Mouse (Mus musculus): Measurements from ENCODE around the gene Prss22. TPM values are rescaled to one million over a fixed set of nuclear protein-coding genes. Genes with fewer than 3 reads are reported as not detected.

Gene Prss22
- total RNA-seq, 1 experiment, result 0.85 TPM

DNA sequence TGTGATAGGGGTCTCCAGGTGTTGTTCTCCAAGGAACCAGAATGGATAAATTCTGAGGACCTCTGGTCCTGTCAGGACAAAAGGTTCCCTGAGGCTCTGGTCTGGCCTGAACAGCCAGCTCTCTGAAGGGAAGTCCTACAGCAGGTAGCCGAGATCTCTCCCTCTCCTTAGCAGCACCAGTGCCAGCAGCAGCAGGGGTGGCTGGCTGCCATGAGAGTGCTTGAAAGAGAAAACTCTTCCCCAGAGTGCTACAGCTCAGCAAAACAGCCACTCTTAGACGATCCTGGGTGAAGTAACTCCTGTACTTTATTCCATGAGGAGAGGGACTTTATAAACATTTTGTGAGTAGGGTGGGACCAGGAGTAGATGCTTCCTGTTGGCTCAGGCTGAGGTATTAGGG, 8.1 kb downstream of the Prss22 start:
- Histone ChIP-seq H3K27ac (ENCODE audit: insufficient read depth, low read depth, low read length, poor library complexity, severe bottlenecking) (no peak overlapping the region), H3K4me3 (ENCODE audit: insufficient read depth in 1 of 2, low read depth in 1 of 2, low read length in 2 of 2, poor library complexity in 1 of 2, severe bottlenecking in 1 of 2) (no peak overlapping the region), H3K4me1 (ENCODE audit: control insufficient read depth in 2 of 2, insufficient read depth in 2 of 2, low read length in 2 of 2, poor library complexity in 1 of 2) (peaks cover 0 to 14% of the 10 kb centered on the region in 2 experiments; a peak in 2 of 4 replicates), H3K36me3 (ENCODE audit: control insufficient read depth, insufficient read depth, low read length, poor library complexity, severe bottlenecking) (no peaks in the 10 kb centered on the region), H3K9me3 (ENCODE audit: control insufficient read depth, insufficient read depth, low read depth, low read length) (no peaks in the 10 kb centered on the region), H3K9ac (ENCODE audit: insufficient read depth, low read depth, low read length, poor library complexity, severe bottlenecking) (no peak overlapping the region)
- TF ChIP-seq HCFC1 (IDR thresholded peaks at IDR 0.05; ENCODE audit: borderline replicate concordance, insufficient read depth, low read length) (no peak), ZC3H11A (IDR thresholded peaks at IDR 0.05; ENCODE audit: borderline replicate concordance, low read depth, low read length) (no peak), CHD2 (IDR thresholded peaks at IDR 0.05; ENCODE audit: low read depth, low read length) (no peak), ZNF384 (IDR thresholded peaks at IDR 0.05; ENCODE audit: low read depth, low read length) (no peak), MAFK (IDR thresholded peaks at IDR 0.05; ENCODE audit: insufficient read depth, low read depth, low read length) (no peak)
- in situ Hi-C loops (cut with MboI; ENCODE audit: low sequenced_read_pairs in 2 of 2, unreplicated experiment in 2 of 2), result no loop called here
- no peak for DNase-seq (ENCODE audit: low read depth, low spot score)

DNA sequence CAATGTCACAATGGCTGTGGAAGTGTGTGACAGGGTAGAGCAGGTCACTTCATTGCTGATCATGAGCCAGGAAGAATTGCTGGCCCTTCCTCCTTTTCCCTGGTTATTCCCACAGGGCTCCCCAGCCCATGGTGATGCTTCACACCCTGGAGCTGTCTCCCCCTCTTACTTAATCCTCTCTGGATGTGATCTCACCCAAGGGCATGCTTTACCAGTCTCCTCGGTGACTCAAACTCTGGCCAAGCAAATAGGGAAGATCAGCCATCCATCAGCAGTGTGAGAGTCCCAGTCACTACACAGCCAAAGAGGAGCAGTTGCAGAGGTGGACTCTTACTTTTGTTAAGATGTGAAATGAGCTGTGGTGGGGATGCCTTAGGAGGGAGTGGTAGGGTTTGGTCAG, 12.9 kb downstream of the Prss22 start:
- Histone ChIP-seq H3K4me3 (ENCODE audit: insufficient read depth in 1 of 2, low read depth in 1 of 2, low read length in 2 of 2, poor library complexity in 1 of 2, severe bottlenecking in 1 of 2) (no peak overlapping the region), H3K27ac (ENCODE audit: insufficient read depth, low read depth, low read length, poor library complexity, severe bottlenecking) (no peak overlapping the region), H3K9me3 (ENCODE audit: control insufficient read depth, insufficient read depth, low read depth, low read length) (no peaks in the 10 kb centered on the region), H3K36me3 (ENCODE audit: control insufficient read depth, insufficient read depth, low read length, poor library complexity, severe bottlenecking) (no peaks in the 10 kb centered on the region), H3K9ac (ENCODE audit: insufficient read depth, low read depth, low read length, poor library complexity, severe bottlenecking) (no peak overlapping the region), H3K4me1 (ENCODE audit: control insufficient read depth in 2 of 2, insufficient read depth in 2 of 2, low read length in 2 of 2, poor library complexity in 1 of 2) (peaks cover 0 to 6% of the 10 kb centered on the region in 2 experiments; a peak in 1 of 4 replicates)
- TF ChIP-seq HCFC1 (IDR thresholded peaks at IDR 0.05; ENCODE audit: borderline replicate concordance, insufficient read depth, low read length) (no peak), CHD2 (IDR thresholded peaks at IDR 0.05; ENCODE audit: low read depth, low read length) (no peak), MAFK (IDR thresholded peaks at IDR 0.05; ENCODE audit: insufficient read depth, low read depth, low read length) (no peak), ZNF384 (IDR thresholded peaks at IDR 0.05; ENCODE audit: low read depth, low read length) (no peak), ZC3H11A (IDR thresholded peaks at IDR 0.05; ENCODE audit: borderline replicate concordance, low read depth, low read length) (no peak)
- in situ Hi-C loops (cut with MboI; ENCODE audit: low sequenced_read_pairs in 2 of 2, unreplicated experiment in 2 of 2), result no loop called here
- DNase-seq (ENCODE audit: low read depth, low spot score), result no peak

DNA sequence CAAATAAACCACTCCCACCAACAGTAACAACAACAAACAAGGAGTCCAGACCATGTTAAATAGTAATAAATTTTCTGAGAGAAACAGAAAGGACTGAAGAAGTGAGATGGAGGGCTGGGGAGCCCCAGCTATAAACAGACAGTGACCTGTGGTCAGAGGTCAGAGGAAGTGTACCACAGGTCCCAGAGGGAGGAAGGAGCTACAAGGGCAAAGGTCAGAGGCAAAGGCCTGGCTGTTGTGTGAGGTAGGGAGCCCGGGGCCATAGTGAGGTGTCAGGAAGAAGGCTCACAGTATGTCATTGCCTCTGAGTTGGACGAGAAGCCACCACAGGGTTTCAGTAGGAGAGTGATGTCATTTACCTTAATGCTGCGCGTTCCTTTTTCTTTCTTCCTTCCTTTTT, 15.0 kb downstream of the Prss22 start:
- Histone ChIP-seq H3K4me1 (ENCODE audit: control insufficient read depth in 2 of 2, insufficient read depth in 2 of 2, low read length in 2 of 2, poor library complexity in 1 of 2) (peaks cover 0 to 14% of the 10 kb centered on the region in 2 experiments; a peak in 1 of 4 replicates), H3K9me3 (ENCODE audit: control insufficient read depth, insufficient read depth, low read depth, low read length) (no peaks in the 10 kb centered on the region), H3K4me3 (ENCODE audit: insufficient read depth in 1 of 2, low read depth in 1 of 2, low read length in 2 of 2, poor library complexity in 1 of 2, severe bottlenecking in 1 of 2) (no peak overlapping the region), H3K36me3 (ENCODE audit: control insufficient read depth, insufficient read depth, low read length, poor library complexity, severe bottlenecking) (no peaks in the 10 kb centered on the region), H3K27ac (ENCODE audit: insufficient read depth, low read depth, low read length, poor library complexity, severe bottlenecking) (no peak overlapping the region), H3K9ac (ENCODE audit: insufficient read depth, low read depth, low read length, poor library complexity, severe bottlenecking) (no peak overlapping the region)
- in situ Hi-C loops (cut with MboI; ENCODE audit: low sequenced_read_pairs in 2 of 2, unreplicated experiment in 2 of 2), result no loop called here
- TF ChIP-seq MAFK (IDR thresholded peaks at IDR 0.05; ENCODE audit: insufficient read depth, low read depth, low read length) (no peak), ZNF384 (IDR thresholded peaks at IDR 0.05; ENCODE audit: low read depth, low read length) (no peak), HCFC1 (IDR thresholded peaks at IDR 0.05; ENCODE audit: borderline replicate concordance, insufficient read depth, low read length) (no peak), ZC3H11A (IDR thresholded peaks at IDR 0.05; ENCODE audit: borderline replicate concordance, low read depth, low read length) (no peak), CHD2 (IDR thresholded peaks at IDR 0.05; ENCODE audit: low read depth, low read length) (no peak)
- DNase-seq (ENCODE audit: low read depth, low spot score), result no peak

DNA sequence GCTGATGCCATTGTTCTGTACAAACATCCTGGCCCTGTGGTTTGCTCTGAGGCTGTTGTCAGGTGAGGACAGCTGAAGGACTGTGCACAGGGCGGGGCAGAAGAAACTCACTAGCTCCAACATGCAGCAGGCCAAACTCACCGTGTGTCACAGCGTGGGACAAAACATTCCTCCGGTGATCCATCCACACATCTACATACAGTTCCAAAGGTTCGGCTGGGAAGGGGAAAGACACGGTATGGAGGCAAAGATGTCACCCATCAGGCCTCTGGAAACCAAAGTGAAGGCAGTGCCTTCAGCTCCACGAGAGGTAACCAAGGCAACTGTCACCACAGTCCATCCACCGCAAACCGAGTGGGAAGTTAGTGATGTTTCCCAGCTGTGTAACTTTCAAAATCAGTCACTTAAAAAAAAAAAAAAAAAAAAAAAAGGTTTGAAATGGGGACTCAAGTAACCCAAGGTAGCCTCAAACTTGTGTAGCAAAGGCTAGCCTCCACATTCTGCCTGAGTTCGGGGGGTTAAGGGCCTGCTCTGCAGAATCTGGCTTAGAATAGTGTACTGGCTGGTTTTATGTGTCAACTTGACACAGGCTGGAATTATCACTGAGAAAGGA, 17.5 kb downstream of the Prss22 start, which contains the start of gene Prss30:
TSS of gene Prss30 (minus strand) at position 270 of the 613 bp plus-strand sequence.
- Histone ChIP-seq H3K9me3 (ENCODE audit: control insufficient read depth, insufficient read depth, low read depth, low read length) (no peaks in the 10 kb centered on the region), H3K27ac (ENCODE audit: insufficient read depth, low read depth, low read length, poor library complexity, severe bottlenecking) (peak within 1 kb of the TSS; percentile 0; the same call in 1 of the 2 replicates), H3K4me3 (ENCODE audit: insufficient read depth in 1 of 2, low read depth in 1 of 2, low read length in 2 of 2, poor library complexity in 1 of 2, severe bottlenecking in 1 of 2) (no peak within 1 kb of the TSS), H3K36me3 (ENCODE audit: control insufficient read depth, insufficient read depth, low read length, poor library complexity, severe bottlenecking) (no peaks in the 10 kb centered on the region), H3K9ac (ENCODE audit: insufficient read depth, low read depth, low read length, poor library complexity, severe bottlenecking) (no peak within 1 kb of the TSS), H3K4me1 (ENCODE audit: control insufficient read depth in 2 of 2, insufficient read depth in 2 of 2, low read length in 2 of 2, poor library complexity in 1 of 2) (peaks cover 0 to 14% of the 10 kb centered on the region in 2 experiments; a peak in 1 of 4 replicates)
- DNase-seq (ENCODE audit: low read depth, low spot score), result no peak
- in situ Hi-C loops (cut with MboI; ENCODE audit: low sequenced_read_pairs in 2 of 2, unreplicated experiment in 2 of 2), result no loop called here
- TF ChIP-seq MAFK (IDR thresholded peaks at IDR 0.05; ENCODE audit: insufficient read depth, low read depth, low read length) (no peak), ZC3H11A (IDR thresholded peaks at IDR 0.05; ENCODE audit: borderline replicate concordance, low read depth, low read length) (no peak), CHD2 (IDR thresholded peaks at IDR 0.05; ENCODE audit: low read depth, low read length) (no peak), HCFC1 (IDR thresholded peaks at IDR 0.05; ENCODE audit: borderline replicate concordance, insufficient read depth, low read length) (no peak)
